Mouse (Mus musculus): ENCODE results near the gene Sergef. TPM values are rescaled to one million over a fixed set of nuclear protein-coding genes. Genes with fewer than 3 reads are reported as not detected.
"Not testable (repeated sequence)": the region's sequence is repeated elsewhere in the genome, so short reads cannot be mapped to it uniquely, and the experiment has no call there.

Sergef gene
- total RNA-seq, 1 experiment: 5.4 TPM

- TF ChIP-seq CHD2 (IDR thresholded peaks at IDR 0.05; ENCODE audit: low read depth, low read length) (no peak), ZC3H11A (IDR thresholded peaks at IDR 0.05; ENCODE audit: borderline replicate concordance, low read depth, low read length) (peak; percentile 32; the same call in 1 of the 2 replicates), ZNF384 (IDR thresholded peaks at IDR 0.05; ENCODE audit: low read depth, low read length) (no peak)
- peak; percentile 60 for DNase-seq (ENCODE audit: low read depth, low spot score)
- H3K4me1 ChIP-seq (ENCODE audit: control insufficient read depth in 2 of 2, insufficient read depth in 2 of 2, low read length in 2 of 2, poor library complexity in 1 of 2): peaks cover 0 to 1% of the 10 kb centered on the region in 2 experiments; a peak in 1 of 4 replicates
- H3K4me3 ChIP-seq (ENCODE audit: insufficient read depth in 1 of 2, low read depth in 1 of 2, low read length in 2 of 2, poor library complexity in 1 of 2, severe bottlenecking in 1 of 2): no peak overlapping the region
- H3K36me3 ChIP-seq (ENCODE audit: control insufficient read depth, insufficient read depth, low read length, poor library complexity, severe bottlenecking): no peaks in the 10 kb centered on the region
- no peaks in the 10 kb centered on the region for H3K9me3 ChIP-seq (ENCODE audit: control insufficient read depth, insufficient read depth, low read depth, low read length)
- H3K27ac ChIP-seq (ENCODE audit: insufficient read depth, low read depth, low read length, poor library complexity, severe bottlenecking): no peak overlapping the region
- no peak overlapping the region for H3K9ac ChIP-seq (ENCODE audit: insufficient read depth, low read depth, low read length, poor library complexity, severe bottlenecking)
- in situ Hi-C loops (cut with MboI; ENCODE audit: low sequenced_read_pairs in 2 of 2, unreplicated experiment in 2 of 2): no loop called here
These were observed 25.6 kb upstream of the Sergef start for GRCm38 (mm10) chr7:46665236-46665635.

- no peaks in the 10 kb centered on the region for H3K9me3 ChIP-seq (ENCODE audit: control insufficient read depth, insufficient read depth, low read depth, low read length)
- TF ChIP-seq ZNF384 (IDR thresholded peaks at IDR 0.05; ENCODE audit: low read depth, low read length): no peak
- no peak for TF ChIP-seq MAFK (IDR thresholded peaks at IDR 0.05; ENCODE audit: insufficient read depth, low read depth, low read length)
- no peak for TF ChIP-seq HCFC1 (IDR thresholded peaks at IDR 0.05; ENCODE audit: borderline replicate concordance, insufficient read depth, low read length)
- no peak for TF ChIP-seq ZC3H11A (IDR thresholded peaks at IDR 0.05; ENCODE audit: borderline replicate concordance, low read depth, low read length)
- no peak for TF ChIP-seq CHD2 (IDR thresholded peaks at IDR 0.05; ENCODE audit: low read depth, low read length)
- in situ Hi-C loops (cut with MboI; ENCODE audit: low sequenced_read_pairs in 2 of 2, unreplicated experiment in 2 of 2): no loop called here
- no peak overlapping the region for H3K4me3 ChIP-seq (ENCODE audit: insufficient read depth in 1 of 2, low read depth in 1 of 2, low read length in 2 of 2, poor library complexity in 1 of 2, severe bottlenecking in 1 of 2)
- DNase-seq (ENCODE audit: low read depth, low spot score): no peak
- H3K4me1 ChIP-seq (ENCODE audit: control insufficient read depth in 2 of 2, insufficient read depth in 2 of 2, low read length in 2 of 2, poor library complexity in 1 of 2): peaks cover 0 to 1% of the 10 kb centered on the region in 2 experiments; a peak in 1 of 4 replicates
- no peaks in the 10 kb centered on the region for H3K36me3 ChIP-seq (ENCODE audit: control insufficient read depth, insufficient read depth, low read length, poor library complexity, severe bottlenecking)
- H3K27ac ChIP-seq (ENCODE audit: insufficient read depth, low read depth, low read length, poor library complexity, severe bottlenecking): no peak overlapping the region
- no peak overlapping the region for H3K9ac ChIP-seq (ENCODE audit: insufficient read depth, low read depth, low read length, poor library complexity, severe bottlenecking)
These were observed 22.0 kb upstream of the Sergef start for GRCm38 (mm10) chr7:46661591-46662090.

GRCm38 (mm10) chr7:46652279-46652678 lies 12.7 kb upstream of the Sergef start:
- no peak for TF ChIP-seq MAFK (IDR thresholded peaks at IDR 0.05; ENCODE audit: insufficient read depth, low read depth, low read length)
- TF ChIP-seq ZNF384 (IDR thresholded peaks at IDR 0.05; ENCODE audit: low read depth, low read length): no peak
- no peak for TF ChIP-seq HCFC1 (IDR thresholded peaks at IDR 0.05; ENCODE audit: borderline replicate concordance, insufficient read depth, low read length)
- TF ChIP-seq ZC3H11A (IDR thresholded peaks at IDR 0.05; ENCODE audit: borderline replicate concordance, low read depth, low read length): no peak
- TF ChIP-seq CHD2 (IDR thresholded peaks at IDR 0.05; ENCODE audit: low read depth, low read length): no peak
- in situ Hi-C loops (cut with MboI; ENCODE audit: low sequenced_read_pairs in 2 of 2, unreplicated experiment in 2 of 2): no loop called here
- DNase-seq (ENCODE audit: low read depth, low spot score): no peak
- Histone ChIP-seq H3K9me3 (ENCODE audit: control insufficient read depth, insufficient read depth, low read depth, low read length) (no peaks in the 10 kb centered on the region), H3K27ac (ENCODE audit: insufficient read depth, low read depth, low read length, poor library complexity, severe bottlenecking) (no peak overlapping the region), H3K36me3 (ENCODE audit: control insufficient read depth, insufficient read depth, low read length, poor library complexity, severe bottlenecking) (no peaks in the 10 kb centered on the region), H3K9ac (ENCODE audit: insufficient read depth, low read depth, low read length, poor library complexity, severe bottlenecking) (no peak overlapping the region), H3K4me1 (ENCODE audit: control insufficient read depth in 2 of 2, insufficient read depth in 2 of 2, low read length in 2 of 2, poor library complexity in 1 of 2) (no peaks in the 10 kb centered on the region), H3K4me3 (ENCODE audit: insufficient read depth in 1 of 2, low read depth in 1 of 2, low read length in 2 of 2, poor library complexity in 1 of 2, severe bottlenecking in 1 of 2) (no peak overlapping the region)

GRCm38 (mm10) chr7:46650231-46650630 lies 10.6 kb upstream of the Sergef start:
- H3K27ac ChIP-seq (ENCODE audit: insufficient read depth, low read depth, low read length, poor library complexity, severe bottlenecking); H3K4me3 ChIP-seq (ENCODE audit: insufficient read depth in 1 of 2, low read depth in 1 of 2, low read length in 2 of 2, poor library complexity in 1 of 2, severe bottlenecking in 1 of 2); H3K4me1 ChIP-seq (ENCODE audit: control insufficient read depth in 2 of 2, insufficient read depth in 2 of 2, low read length in 2 of 2, poor library complexity in 1 of 2); H3K36me3 ChIP-seq (ENCODE audit: control insufficient read depth, insufficient read depth, low read length, poor library complexity, severe bottlenecking); in situ Hi-C loops (cut with MboI; ENCODE audit: low sequenced_read_pairs in 2 of 2, unreplicated experiment in 2 of 2); H3K9me3 ChIP-seq (ENCODE audit: control insufficient read depth, insufficient read depth, low read depth, low read length); H3K9ac ChIP-seq (ENCODE audit: insufficient read depth, low read depth, low read length, poor library complexity, severe bottlenecking): not testable (repeated sequence)
- peak; percentile 28 for DNase-seq (ENCODE audit: low read depth, low spot score)

- Histone ChIP-seq H3K9ac (ENCODE audit: insufficient read depth, low read depth, low read length, poor library complexity, severe bottlenecking) (no peak overlapping the region), H3K4me3 (ENCODE audit: insufficient read depth in 1 of 2, low read depth in 1 of 2, low read length in 2 of 2, poor library complexity in 1 of 2, severe bottlenecking in 1 of 2) (no peak overlapping the region), H3K9me3 (ENCODE audit: control insufficient read depth, insufficient read depth, low read depth, low read length) (no peaks in the 10 kb centered on the region), H3K4me1 (ENCODE audit: control insufficient read depth in 2 of 2, insufficient read depth in 2 of 2, low read length in 2 of 2, poor library complexity in 1 of 2) (no peaks in the 10 kb centered on the region), H3K27ac (ENCODE audit: insufficient read depth, low read depth, low read length, poor library complexity, severe bottlenecking) (no peak overlapping the region), H3K36me3 (ENCODE audit: control insufficient read depth, insufficient read depth, low read length, poor library complexity, severe bottlenecking) (no peaks in the 10 kb centered on the region)
- in situ Hi-C loops (cut with MboI; ENCODE audit: low sequenced_read_pairs in 2 of 2, unreplicated experiment in 2 of 2): no loop called here
- no peak for TF ChIP-seq ZC3H11A (IDR thresholded peaks at IDR 0.05; ENCODE audit: borderline replicate concordance, low read depth, low read length)
- DNase-seq (ENCODE audit: low read depth, low spot score): no peak
These were observed 9.0 kb upstream of the Sergef start for GRCm38 (mm10) chr7:46648431-46649140.

All from ES-E14 (cell line).